Mouse (Mus musculus): ENCODE data around the gene Pomt2.

GRCm38 (mm10) chr12:87193008-87193407 is 45.2 kb upstream of the Pomt2 start:
- TF ChIP-seq POLR2A (IDR thresholded peaks at IDR 0.05; ENCODE audit: borderline replicate concordance, insufficient read depth, low read length) (no peak), CTCF (IDR thresholded peaks at IDR 0.05; ENCODE audit: borderline replicate concordance, insufficient read depth, low read depth, low read length) (no peak)

All from cerebellum, adult 2 months (tissue).